ENCODE assay signal across 7 mouse cellular contexts in genomic region chr5:23616270-23617103, GRCm38 (mm10).
DNase-seq lines count a peak whose midpoint lies in the region; ATAC-seq and TF ChIP-seq lines count a peak whose summit lies in the region.

No protein-coding gene starts in this region.

- H3K4me1 ChIP-seq in cerebellum, adult 2 months (ENCODE audit: control insufficient read depth, insufficient read depth, low read length) = no peaks in the 10 kb centered on the region; the same call in 1 of the 2 replicates
- peaks cover 10% of the 10 kb centered on the region for H3K4me1 ChIP-seq in forebrain, embryonic 16.5 days (replicated peaks; ENCODE audit: control insufficient read depth, insufficient read depth, low read length)
- H3K4me1 ChIP-seq in hindbrain, embryonic 11.5 days (replicated peaks; ENCODE audit: control insufficient read depth, insufficient read depth, low read length) = no peaks in the 10 kb centered on the region
- H3K4me1 ChIP-seq in lung, embryonic 16.5 days (replicated peaks; ENCODE audit: control insufficient read depth, insufficient read depth, low read length) = 0 out of 2 replicates have a peak, but pooled peaks cover 4% of the 10 kb centered on the region

- no peaks in the 10 kb centered on the region for H3K36me3 ChIP-seq in forebrain, embryonic 16.5 days (ENCODE audit: control insufficient read depth, insufficient read depth)
- H3K36me3 ChIP-seq in hindbrain, embryonic 11.5 days (ENCODE audit: control insufficient read depth, insufficient read depth, low read length) = no peaks in the 10 kb centered on the region
- H3K36me3 ChIP-seq in lung, embryonic 16.5 days (ENCODE audit: control insufficient read depth, insufficient read depth, low read length) = no peaks in the 10 kb centered on the region

- peak; percentile 26 for TF ChIP-seq CTCF in Patski (IDR thresholded peaks at IDR 0.05)
- TF ChIP-seq CTCF in cerebellum, adult 2 months (IDR thresholded peaks at IDR 0.05; ENCODE audit: borderline replicate concordance, insufficient read depth, low read depth, low read length) = no peak

- peak overlapping the region; percentile 68 for H3K9ac ChIP-seq in forebrain, embryonic 16.5 days (replicated peaks; ENCODE audit: low read depth, low read length)
- peak overlapping the region; percentile 47 for H3K9ac ChIP-seq in hindbrain, embryonic 11.5 days (ENCODE audit: low read depth, low read length)
- H3K9ac ChIP-seq in lung, embryonic 16.5 days (ENCODE audit: low read length) = peak overlapping the region; percentile 72

- DNase-seq in Patski (ENCODE audit: low read depth, low spot score) = peak; percentile 56
- DNase-seq in cerebellum, adult 2 months = peak; percentile 59 to 81
- DNase-seq in hindbrain, embryonic 11.5 days (ENCODE audit: low spot score) = peak; percentile 57
- peak; percentile 73 for DNase-seq in layer of hippocampus, adult 9-11 months
- DNase-seq in retina, adult 2 months (ENCODE audit: low read depth, low spot score) = peak; percentile 75

- ATAC-seq in Patski = peak; percentile 75
- peak; percentile 93 for ATAC-seq in forebrain, embryonic 16.5 days
- peak; percentile 81 for ATAC-seq in hindbrain, embryonic 11.5 days (ENCODE audit: low FRiP score)
- ATAC-seq in lung, embryonic 16.5 days (ENCODE audit: low read depth) = peak; percentile 94

- H3K4me2 ChIP-seq in forebrain, embryonic 16.5 days (ENCODE audit: low read length) = peak overlapping the region; percentile 53
- peak overlapping the region; percentile 42 for H3K4me2 ChIP-seq in hindbrain, embryonic 11.5 days (replicated peaks; ENCODE audit: low read depth, low read length)
- peak overlapping the region; percentile 70 for H3K4me2 ChIP-seq in lung, embryonic 16.5 days (ENCODE audit: low read depth, low read length)

- TF ChIP-seq POLR2A in cerebellum, adult 2 months (IDR thresholded peaks at IDR 0.05; ENCODE audit: borderline replicate concordance, insufficient read depth, low read length) = peak; percentile 93; the same call in 1 of the 2 replicates

- CTCF ChIA-PET in Patski (lab: Charles Lee) = interaction anchor here (0.7 to 2.3 kb wide), 5 partner anchors 10 to 50 kb away, joined by 3 to 9 read pairs (median 3); no protein-coding TSS in a partner anchor

- in situ Hi-C loops in Patski (cut with MboI; ENCODE audit: low pct_unique_long_range_greater_than_20kb) = no loop called here

- peak overlapping the region; percentile 94 for H3K27ac ChIP-seq in cerebellum, adult 2 months (ENCODE audit: insufficient read depth, low read length)
- H3K27ac ChIP-seq in forebrain, embryonic 16.5 days (ENCODE audit: low read length) = peak overlapping the region; percentile 92
- H3K27ac ChIP-seq in hindbrain, embryonic 11.5 days (ENCODE audit: low read depth, low read length) = peak overlapping the region; percentile 49; the same call in 1 of the 2 replicates
- peak overlapping the region; percentile 94 for H3K27ac ChIP-seq in lung, embryonic 16.5 days (ENCODE audit: low read length)

- no peaks in the 10 kb centered on the region for H3K27me3 ChIP-seq in Patski
- no peaks in the 10 kb centered on the region for H3K27me3 ChIP-seq in cerebellum, adult 2 months (ENCODE audit: control insufficient read depth, insufficient read depth, low read length)
- H3K27me3 ChIP-seq in forebrain, embryonic 16.5 days (replicated peaks; ENCODE audit: control insufficient read depth, insufficient read depth, low read length) = no peaks in the 10 kb centered on the region
- H3K27me3 ChIP-seq in hindbrain, embryonic 11.5 days (ENCODE audit: control insufficient read depth, insufficient read depth, low read length) = no peaks in the 10 kb centered on the region
- no peaks in the 10 kb centered on the region for H3K27me3 ChIP-seq in lung, embryonic 16.5 days (ENCODE audit: control insufficient read depth, insufficient read depth, low read depth, low read length)

- no peaks in the 10 kb centered on the region for H3K9me3 ChIP-seq in forebrain, embryonic 16.5 days (ENCODE audit: control insufficient read depth, low read length)
- H3K9me3 ChIP-seq in hindbrain, embryonic 11.5 days (ENCODE audit: control insufficient read depth, low read length) = no peaks in the 10 kb centered on the region
- H3K9me3 ChIP-seq in lung, embryonic 16.5 days (ENCODE audit: control insufficient read depth, low read length) = no peaks in the 10 kb centered on the region

- WGBS in cerebellum, adult 2 months = under 1% methylated on average over 11 of the region's 11 CpGs
- 2% methylated on average over 11 of the region's 11 CpGs for WGBS in forebrain, embryonic 16.5 days
- WGBS in hindbrain, embryonic 11.5 days = 34% methylated on average over 11 of the region's 11 CpGs
- WGBS in lung, embryonic 16.5 days = 9% methylated on average over 11 of the region's 11 CpGs

- peak overlapping the region; percentile 74 for H3K4me3 ChIP-seq in cerebellum, adult 2 months (replicated peaks; ENCODE audit: insufficient read depth, low read depth, low read length)
- peak overlapping the region; percentile 64 for H3K4me3 ChIP-seq in forebrain, embryonic 16.5 days (replicated peaks; ENCODE audit: low read length)
- peak overlapping the region; percentile 37 for H3K4me3 ChIP-seq in hindbrain, embryonic 11.5 days (ENCODE audit: low read depth, low read length)
- peak overlapping the region; percentile 62 for H3K4me3 ChIP-seq in lung, embryonic 16.5 days (ENCODE audit: low read length)

- POLR2A ChIA-PET in Patski (lab: Charles Lee) = interaction anchor here (1.0 kb wide), 1 partner anchor 11 kb away, joined by 4 read pairs; no protein-coding TSS in a partner anchor

Comparison
In these comparisons a context has a peak if more than half of its experiments do, and no peak if none do; other contexts are left out.
1. Peak in every context shown above with its lines: DNase-seq, ATAC-seq, H3K4me3 ChIP-seq and H3K27ac ChIP-seq.